Mouse (Mus musculus): ENCODE results near the gene Atp6v0a4. TPM values are rescaled to one million over a fixed set of nuclear protein-coding genes. Genes with fewer than 3 reads are reported as not detected.

Atp6v0a4 gene
- polyA plus RNA-seq, 1 experiment from 2014 or later = 11.9 TPM

DNA sequence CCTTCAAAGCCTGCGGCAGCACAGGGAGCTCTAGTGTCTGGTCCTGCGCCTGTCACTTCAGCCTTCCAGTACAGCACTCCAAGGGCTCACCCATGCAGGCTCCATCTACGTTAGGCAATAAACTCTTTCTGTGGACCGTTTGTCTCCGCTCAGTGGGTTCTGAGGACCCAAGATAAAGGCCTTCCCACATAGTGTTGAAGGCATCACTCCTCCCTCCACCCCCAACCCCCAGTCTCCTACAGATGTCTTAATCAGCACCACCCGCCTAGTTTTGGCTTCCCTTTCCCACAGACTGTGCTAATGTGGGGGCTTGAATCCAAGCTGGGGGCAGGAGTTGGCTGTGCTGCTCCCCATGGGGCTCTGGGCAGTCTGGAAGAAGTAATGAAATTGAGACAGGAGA, 20.6 kb downstream of the Atp6v0a4 start:
- no peaks in the 10 kb centered on the region for H3K27me3 ChIP-seq (ENCODE audit: control insufficient read depth, insufficient read depth, low read length)
- H3K4me1 ChIP-seq (replicated peaks; ENCODE audit: control insufficient read depth, insufficient read depth) = no peaks in the 10 kb centered on the region
- TF ChIP-seq CTCF (IDR thresholded peaks at IDR 0.05; ENCODE audit: low read depth) (no peak), EP300 (optimal IDR thresholded peaks at IDR 0.05) (no peak)
- H3K9ac ChIP-seq (ENCODE audit: low read length) = no peak overlapping the region
- H3K9me3 ChIP-seq (ENCODE audit: control insufficient read depth, low read length) = no peaks in the 10 kb centered on the region
- WGBS = 56% methylated on average over 6 of the region's 6 CpGs
- ATAC-seq (ENCODE audit: low FRiP score, low TSS enrichment) (no peak), DNase-seq (ENCODE audit: low spot score) (no peak)
- H3K4me2 ChIP-seq (replicated peaks; ENCODE audit: low read depth) = no peak overlapping the region
- no peaks in the 10 kb centered on the region for H3K36me3 ChIP-seq (ENCODE audit: control insufficient read depth, insufficient read depth, low read length)
- H3K27ac ChIP-seq (replicated peaks) = no peak overlapping the region
- H3K4me3 ChIP-seq (ENCODE audit: low read depth, low read length) = no peak overlapping the region

DNA sequence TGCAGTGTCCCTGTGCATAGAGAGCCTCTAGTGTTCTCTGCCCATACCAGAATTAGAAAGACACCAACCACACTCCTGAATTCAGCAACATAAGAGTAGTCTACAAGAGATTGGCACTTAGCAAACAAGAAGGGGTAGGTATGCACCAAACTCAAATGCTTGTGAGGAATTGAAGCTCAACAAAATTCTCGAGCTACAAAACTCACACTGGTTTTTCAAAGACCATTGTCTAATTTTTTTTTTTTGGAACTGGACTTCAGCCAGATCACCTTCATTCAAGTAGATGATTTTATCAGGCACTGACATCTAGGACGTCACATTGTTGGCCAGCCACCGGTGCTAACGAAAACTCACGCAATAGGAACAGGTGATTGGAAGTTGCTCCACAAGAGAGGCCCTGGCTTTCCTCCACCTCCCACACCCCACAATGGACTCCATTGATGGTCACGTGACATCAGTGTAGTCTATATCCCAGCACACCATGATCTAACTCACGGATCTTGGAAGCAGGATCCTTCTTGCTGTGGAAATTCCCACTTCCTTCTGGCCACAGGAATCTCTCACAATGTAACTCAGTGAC, 22.1 kb downstream of the Atp6v0a4 start:
- no peaks in the 10 kb centered on the region for H3K9me3 ChIP-seq (ENCODE audit: control insufficient read depth, low read length)
- ATAC-seq (ENCODE audit: low FRiP score, low TSS enrichment) (no peak), DNase-seq (ENCODE audit: low spot score) (no peak)
- H3K4me1 ChIP-seq (replicated peaks; ENCODE audit: control insufficient read depth, insufficient read depth) = no peaks in the 10 kb centered on the region
- WGBS = 76% methylated on average over 7 of the region's 7 CpGs
- no peak overlapping the region for H3K4me3 ChIP-seq (ENCODE audit: low read depth, low read length)
- no peak overlapping the region for H3K27ac ChIP-seq (replicated peaks)
- no peaks in the 10 kb centered on the region for H3K27me3 ChIP-seq (ENCODE audit: control insufficient read depth, insufficient read depth, low read length)
- no peak overlapping the region for H3K4me2 ChIP-seq (replicated peaks; ENCODE audit: low read depth)
- H3K9ac ChIP-seq (ENCODE audit: low read length) = no peak overlapping the region
- H3K36me3 ChIP-seq (ENCODE audit: control insufficient read depth, insufficient read depth, low read length) = no peaks in the 10 kb centered on the region
- TF ChIP-seq EP300 (optimal IDR thresholded peaks at IDR 0.05) = no peak
- no peak for TF ChIP-seq CTCF (IDR thresholded peaks at IDR 0.05; ENCODE audit: low read depth)

DNA sequence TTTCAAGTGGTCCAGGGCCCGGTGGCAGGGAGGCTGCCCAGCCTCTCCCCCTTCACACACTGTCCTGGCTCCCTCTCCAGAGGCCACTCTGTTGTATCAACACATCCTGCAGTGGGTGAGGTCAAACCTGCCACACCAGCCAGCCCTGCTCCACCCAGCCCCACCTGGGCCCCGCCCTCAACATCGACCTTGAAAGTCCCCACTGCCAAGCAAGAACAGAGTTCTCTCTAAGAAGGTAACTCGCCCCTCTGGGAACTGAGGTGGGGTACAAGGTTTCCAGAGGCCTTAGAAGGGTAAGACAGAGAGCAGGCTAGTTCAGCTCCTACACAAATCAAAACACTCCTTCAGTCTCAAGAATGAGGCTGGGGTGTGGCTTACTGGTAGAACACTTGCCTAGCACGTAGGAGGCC, 27.4 kb downstream of the Atp6v0a4 start:
- peak; percentile 96 for ATAC-seq (ENCODE audit: low FRiP score, low TSS enrichment)

DNA sequence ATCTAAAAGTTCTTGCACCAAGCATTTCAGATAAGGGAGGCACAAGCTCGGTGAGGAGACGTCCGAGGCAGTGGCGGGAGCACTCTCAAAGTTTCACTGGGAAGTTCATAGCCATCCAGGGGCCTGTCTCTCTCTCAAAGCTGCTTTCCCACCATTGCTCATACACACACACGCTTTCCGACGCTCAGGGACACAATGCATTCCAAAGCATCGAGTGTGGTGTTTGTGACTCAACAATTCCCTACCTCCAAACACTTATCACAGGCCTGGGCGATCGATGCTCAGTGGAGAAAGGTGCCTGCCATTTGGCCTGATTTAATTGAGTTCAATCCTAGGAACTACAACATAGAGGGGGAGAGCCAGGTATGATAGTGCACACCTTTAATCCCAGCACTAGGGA, 29.7 kb downstream of the Atp6v0a4 start:
- no peak overlapping the region for H3K4me3 ChIP-seq (ENCODE audit: low read depth, low read length)
- no peak overlapping the region for H3K27ac ChIP-seq (replicated peaks)
- DNase-seq (ENCODE audit: low spot score) = no peak
- H3K36me3 ChIP-seq (ENCODE audit: control insufficient read depth, insufficient read depth, low read length) = no peaks in the 10 kb centered on the region
- no peak for TF ChIP-seq EP300 (optimal IDR thresholded peaks at IDR 0.05)
- no peak for TF ChIP-seq CTCF (IDR thresholded peaks at IDR 0.05; ENCODE audit: low read depth)
- no peak overlapping the region for H3K4me2 ChIP-seq (replicated peaks; ENCODE audit: low read depth)
- no peak for ATAC-seq (ENCODE audit: low FRiP score, low TSS enrichment)
- no peaks in the 10 kb centered on the region for H3K4me1 ChIP-seq (replicated peaks; ENCODE audit: control insufficient read depth, insufficient read depth)
- no peaks in the 10 kb centered on the region for H3K9me3 ChIP-seq (ENCODE audit: control insufficient read depth, low read length)
- H3K9ac ChIP-seq (ENCODE audit: low read length) = no peak overlapping the region
- H3K27me3 ChIP-seq (ENCODE audit: control insufficient read depth, insufficient read depth, low read length) = no peaks in the 10 kb centered on the region
- 70% methylated on average over 10 of the region's 10 CpGs for WGBS

More for the DNA sequence above, 27.4 kb downstream of the Atp6v0a4 start:
- 34% methylated on average over 5 of the region's 5 CpGs for WGBS
- DNase-seq (ENCODE audit: low spot score) = peak; percentile 87
- Histone ChIP-seq H3K9me3 (ENCODE audit: control insufficient read depth, low read length) (no peaks in the 10 kb centered on the region), H3K4me1 (replicated peaks; ENCODE audit: control insufficient read depth, insufficient read depth) (no peaks in the 10 kb centered on the region), H3K4me3 (ENCODE audit: low read depth, low read length) (no peak overlapping the region), H3K9ac (ENCODE audit: low read length) (no peak overlapping the region), H3K36me3 (ENCODE audit: control insufficient read depth, insufficient read depth, low read length) (no peaks in the 10 kb centered on the region), H3K4me2 (replicated peaks; ENCODE audit: low read depth) (peak overlapping the region; percentile 31; the same call in 1 of the 2 replicates), H3K27me3 (ENCODE audit: control insufficient read depth, insufficient read depth, low read length) (no peaks in the 10 kb centered on the region), H3K27ac (replicated peaks) (peak overlapping the region; percentile 88)
- TF ChIP-seq EP300 (optimal IDR thresholded peaks at IDR 0.05) = no peak
- TF ChIP-seq CTCF (IDR thresholded peaks at IDR 0.05; ENCODE audit: low read depth) = no peak

DNA sequence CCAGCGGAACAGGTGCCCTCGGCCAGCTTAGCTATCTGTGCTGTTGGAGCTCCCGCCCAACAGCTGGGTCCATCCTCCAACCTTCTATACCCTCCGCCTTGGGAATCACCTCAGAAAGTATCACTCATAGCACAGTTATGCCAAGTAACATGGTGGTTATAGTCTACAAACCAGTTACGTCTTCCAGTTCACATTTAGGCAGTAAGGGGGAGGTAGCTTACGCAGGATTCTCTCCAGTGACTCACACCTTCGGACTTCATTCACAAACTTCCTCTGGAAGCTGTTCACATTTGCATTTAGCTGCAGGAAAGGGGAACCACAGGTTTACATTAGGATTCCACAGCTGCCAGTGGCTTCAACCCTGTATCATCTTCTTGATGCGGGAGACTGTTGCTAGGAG, 31.8 kb downstream of the Atp6v0a4 start:
- 93% methylated on average over 8 of the region's 8 CpGs for WGBS
- Histone ChIP-seq H3K4me1 (replicated peaks; ENCODE audit: control insufficient read depth, insufficient read depth) (no peaks in the 10 kb centered on the region), H3K27ac (replicated peaks) (no peak overlapping the region), H3K27me3 (ENCODE audit: control insufficient read depth, insufficient read depth, low read length) (no peaks in the 10 kb centered on the region), H3K9ac (ENCODE audit: low read length) (no peak overlapping the region), H3K9me3 (ENCODE audit: control insufficient read depth, low read length) (no peaks in the 10 kb centered on the region), H3K4me2 (replicated peaks; ENCODE audit: low read depth) (no peak overlapping the region), H3K4me3 (ENCODE audit: low read depth, low read length) (no peak overlapping the region), H3K36me3 (ENCODE audit: control insufficient read depth, insufficient read depth, low read length) (no peaks in the 10 kb centered on the region)
- ATAC-seq (ENCODE audit: low FRiP score, low TSS enrichment) (no peak), DNase-seq (ENCODE audit: low spot score) (no peak)
- TF ChIP-seq CTCF (IDR thresholded peaks at IDR 0.05; ENCODE audit: low read depth) = no peak
- TF ChIP-seq EP300 (optimal IDR thresholded peaks at IDR 0.05) = no peak

DNA sequence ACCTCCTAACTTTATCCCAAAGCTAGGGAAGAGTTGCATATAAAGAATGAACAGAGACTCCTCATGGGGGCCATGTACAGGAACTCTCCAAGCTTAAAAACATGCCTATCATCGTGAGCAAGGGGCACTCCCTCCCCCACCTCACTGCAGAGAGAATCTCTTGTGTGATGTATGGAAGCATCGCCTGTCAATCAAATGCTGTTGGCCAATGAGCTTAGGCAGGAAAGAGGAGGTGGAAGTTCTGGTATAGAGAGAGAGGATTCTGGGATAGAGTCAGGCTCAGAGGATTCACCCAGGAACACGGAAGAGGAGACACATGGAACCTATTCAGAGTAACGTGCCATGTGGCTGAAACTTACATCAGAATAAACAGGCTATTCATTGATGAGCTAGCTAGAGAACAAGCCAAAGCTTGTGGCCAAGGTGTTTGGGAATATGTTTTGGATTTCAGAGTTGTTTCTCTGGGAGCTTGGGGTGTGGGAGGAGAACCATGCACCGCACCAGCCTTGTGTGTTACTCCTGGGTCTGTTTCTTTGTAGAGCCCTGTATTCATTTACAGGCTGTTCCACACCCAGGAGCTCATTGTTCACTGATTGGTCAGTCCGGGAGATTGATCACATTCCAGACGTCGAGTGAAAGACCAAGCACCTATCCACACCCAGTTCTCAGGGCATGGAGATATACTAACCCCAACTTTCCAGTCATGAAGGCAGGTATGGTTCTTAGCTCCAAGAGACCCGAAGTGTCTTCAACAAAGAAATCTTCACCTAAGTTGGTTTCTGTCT, 37.0 kb downstream of the Atp6v0a4 start:
- Histone ChIP-seq H3K27ac (replicated peaks) (no peak overlapping the region; the same call in 1 of the 2 replicates), H3K27me3 (ENCODE audit: control insufficient read depth, insufficient read depth, low read length) (no peaks in the 10 kb centered on the region), H3K4me2 (replicated peaks; ENCODE audit: low read depth) (no peak overlapping the region), H3K9ac (ENCODE audit: low read length) (no peak overlapping the region), H3K36me3 (ENCODE audit: control insufficient read depth, insufficient read depth, low read length) (no peaks in the 10 kb centered on the region), H3K4me1 (replicated peaks; ENCODE audit: control insufficient read depth, insufficient read depth) (no peaks in the 10 kb centered on the region), H3K4me3 (ENCODE audit: low read depth, low read length) (no peak overlapping the region), H3K9me3 (ENCODE audit: control insufficient read depth, low read length) (no peaks in the 10 kb centered on the region)
- DNase-seq (ENCODE audit: low spot score) (peak; percentile 31), ATAC-seq (ENCODE audit: low FRiP score, low TSS enrichment) (peak; percentile 81)
- 53% methylated on average over 9 of the region's 9 CpGs for WGBS
- no peak for TF ChIP-seq EP300 (optimal IDR thresholded peaks at IDR 0.05)
- no peak for TF ChIP-seq CTCF (IDR thresholded peaks at IDR 0.05; ENCODE audit: low read depth)

All from stomach, postnatal 0 days (tissue).